Mouse (Mus musculus): Measurements from ENCODE around the gene Apobec1.

DNA sequence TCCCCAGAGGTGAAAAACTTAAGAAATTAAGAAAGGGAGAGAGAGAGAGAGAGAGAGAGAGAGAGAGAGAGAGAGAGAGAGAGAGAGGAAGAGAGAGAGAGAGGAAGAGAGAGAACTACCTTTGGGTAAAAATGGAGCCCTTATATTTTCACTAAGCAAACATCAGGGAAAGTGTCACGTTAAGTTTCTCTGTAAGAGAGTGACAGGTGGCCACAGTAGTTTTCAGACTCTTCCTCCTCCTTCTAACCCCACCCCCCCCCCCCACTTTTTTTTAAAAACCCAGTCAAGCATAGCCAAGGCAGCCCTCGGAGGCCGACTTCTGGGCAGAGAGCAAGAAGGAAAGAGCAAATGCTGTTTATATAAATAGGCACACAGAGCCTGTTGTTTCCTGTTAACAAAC lies 68.2 kb downstream of the Apobec1 start:
- TF ChIP-seq CTCF (IDR thresholded peaks at IDR 0.05; ENCODE audit: low read depth, low read length), result no peak
- no peak for TF ChIP-seq POLR2AphosphoS5 (IDR thresholded peaks at IDR 0.05; ENCODE audit: insufficient replicate concordance, low read depth, low read length)
